Mouse (Mus musculus) heart, adult 2 months (tissue): Measurements from ENCODE around the gene Uqcc1. TPM values are rescaled to one million over a fixed set of nuclear protein-coding genes. Genes with fewer than 3 reads are reported as not detected.

Experiments
- DNase-seq, 2 experiments: peaks; one replicate each; pipeline ENCODE4 v3.0.0; 2021
- H3K27ac ChIP-seq: fragments of 200-600 bp; 2 replicates; pipeline ENCODE4 v1.8.1; 2022
- H3K27me3 ChIP-seq: fragments of 200-500 bp; 2 replicates; pipeline ENCODE4 v1.6.1; 2012; ENCODE audit warnings: mild to moderate bottlenecking, low read length, inconsistent platforms, mixed read lengths; ENCODE audit not compliant: control insufficient read depth, insufficient read depth
- H3K36me3 ChIP-seq: fragments of 200-500 bp; 2 replicates; pipeline ENCODE4 v1.6.1; 2012; ENCODE audit warnings: low read length, inconsistent platforms; ENCODE audit not compliant: control insufficient read depth, insufficient read depth
- H3K4me1 ChIP-seq: fragments of 200-500 bp; 2 replicates; pipeline ENCODE4 v1.6.1; 2011; ENCODE audit warnings: low read length; ENCODE audit not compliant: control insufficient read depth, insufficient read depth
- H3K4me3 ChIP-seq: fragments of 200-600 bp; 2 replicates; pipeline ENCODE4 v1.8.1; 2022
- H3K79me2 ChIP-seq: fragments of 200-500 bp; replicated peaks from 2 replicates; pipeline ENCODE4 v1.6.1; 2012; ENCODE audit warnings: mild to moderate bottlenecking, inconsistent platforms, low read length, moderate library complexity, mixed read lengths; ENCODE audit not compliant: control insufficient read depth, insufficient read depth
- H3K9ac ChIP-seq: fragments of 200-500 bp; 2 replicates; pipeline ENCODE4 v1.6.1; 2012; ENCODE audit warnings: low read depth, mild to moderate bottlenecking, control low read depth, inconsistent platforms, low read length, mixed read lengths
- CTCF ChIP-seq: fragments of 200-600 bp; IDR thresholded peaks from 2 replicates; pipeline ENCODE4 v1.8.1; 2022; ENCODE audit warnings: antibody characterized with exemption, mild to moderate bottlenecking, moderate library complexity
- EP300 ChIP-seq: fragments of 200-500 bp; IDR thresholded peaks from 2 replicates; pipeline ENCODE4 v1.6.1; 2011; ENCODE audit warnings: low read depth, low read length, control low read depth; ENCODE audit not compliant: insufficient read depth
- POLR2A ChIP-seq: fragments of 200-500 bp; IDR thresholded peaks from 2 replicates; pipeline ENCODE4 v1.6.1; 2011; ENCODE audit warnings: mild to moderate bottlenecking, low read depth, low read length, control low read depth; ENCODE audit not compliant: insufficient read depth
- WGBS: fragments of 180-500 bp; shearing (Covaris S2); methylation state at CpG from one replicate; pipeline ENCODE4 v1.1.7; 2018; 5-methylcytosine and 5-hydroxymethylcytosine counted together
- intact Hi-C: fragments of 180-260 bp; cut with DNase I; formaldehyde crosslinking; loops from one replicate; pipeline ENCODE4 v1.15.1; 2025
- polyA plus RNA-seq: library from polyadenylated mRNA; depleted of rRNA; stranded (reverse); fragments of >200 nt; gene quantifications from 2 replicates; pipeline ENCODE4 v1.2.3, GENCODE M21; 2012
- total RNA-seq, 2 experiments: library from RNA; stranded (reverse); gene quantifications; 2 replicates each; pipeline ENCODE4 v1.2.3; 2021

Uqcc1 gene
- total and polyA plus RNA-seq, 3 experiments, result 144 to 270 (median 268) TPM

- Histone ChIP-seq H3K4me3 (peak overlapping the region; percentile 76), H3K27me3 (no peaks in the 10 kb centered on the region), H3K9ac (peak overlapping the region; percentile 76), H3K36me3 (no peaks in the 10 kb centered on the region), H3K27ac (peak overlapping the region; percentile 96), H3K79me2 (0 out of 2 replicates have a peak, but pooled peaks cover 1% of the 10 kb centered on the region), H3K4me1 (no peaks in the 10 kb centered on the region)
- peak; percentile 97 for DNase-seq
- under 1% methylated on average over 37 of the region's 37 CpGs for WGBS
- TF ChIP-seq POLR2A, result peak; percentile 98
- peak; percentile 80 for TF ChIP-seq EP300
- no peak for TF ChIP-seq CTCF
- intact Hi-C loops, result loop anchor here (5.0 kb wide), 2 partner anchors 91 to 126 kb away; partner anchors contain the start of genes Edem2 and Trpc4ap
These were observed 111.3 kb downstream of the Uqcc1 start for GRCm38 (mm10) chr2:155818596-155819391.

- WGBS, result 75% methylated on average over 10 of the region's 10 CpGs
- TF ChIP-seq CTCF (no peak), EP300 (no peak), POLR2A (no peak)
- Histone ChIP-seq H3K4me3 (no peak overlapping the region), H3K27me3 (no peaks in the 10 kb centered on the region), H3K36me3 (no peaks in the 10 kb centered on the region), H3K9ac (no peak overlapping the region), H3K27ac (peak overlapping the region; percentile 24; the same call in 1 of the 2 replicates), H3K79me2 (no peaks in the 10 kb centered on the region), H3K4me1 (no peaks in the 10 kb centered on the region)
- intact Hi-C loops, result loop anchor here (5.0 kb wide), 2 partner anchors 90 to 125 kb away; partner anchors contain the start of genes Edem2 and Trpc4ap
- peak; percentile 66 to 69 for DNase-seq
These were observed 112.5 kb downstream of the Uqcc1 start for GRCm38 (mm10) chr2:155817301-155818245.

- no peak for DNase-seq
- WGBS, result 75% methylated on average over 1 of the region's 1 CpGs
These were observed 113.9 kb downstream of the Uqcc1 start for GRCm38 (mm10) chr2:155816179-155816578.

GRCm38 (mm10) chr2:155814829-155815228 is 115.3 kb downstream of the Uqcc1 start:
- intact Hi-C loops, result loop anchor here (5.0 kb wide), 2 partner anchors 88 to 123 kb away; partner anchors contain the start of genes Edem2 and Trpc4ap
- H3K4me3 ChIP-seq, result no peak overlapping the region
- H3K27ac ChIP-seq, result no peak overlapping the region
- no peaks in the 10 kb centered on the region for H3K79me2 ChIP-seq
- no peaks in the 10 kb centered on the region for H3K36me3 ChIP-seq
- H3K4me1 ChIP-seq, result no peaks in the 10 kb centered on the region
- 31% methylated on average over 5 of the region's 5 CpGs for WGBS
- DNase-seq, result no peak
- no peak overlapping the region for H3K9ac ChIP-seq
- H3K27me3 ChIP-seq, result no peaks in the 10 kb centered on the region
- no peak for TF ChIP-seq POLR2A
- no peak for TF ChIP-seq CTCF
- no peak for TF ChIP-seq EP300

More at GRCm38 (mm10) chr2:155816179-155816578, 113.9 kb downstream of the Uqcc1 start:
- Histone ChIP-seq H3K36me3 (no peaks in the 10 kb centered on the region), H3K4me3 (no peak overlapping the region), H3K4me1 (no peaks in the 10 kb centered on the region), H3K79me2 (no peaks in the 10 kb centered on the region), H3K27ac (no peak overlapping the region), H3K27me3 (no peaks in the 10 kb centered on the region), H3K9ac (no peak overlapping the region)
- intact Hi-C loops, result loop anchor here (5.0 kb wide), 2 partner anchors 89 to 124 kb away; partner anchors contain the start of genes Edem2 and Trpc4ap
- no peak for TF ChIP-seq EP300
- TF ChIP-seq CTCF, result no peak
- no peak for TF ChIP-seq POLR2A

- Histone ChIP-seq H3K27me3 (no peaks in the 10 kb centered on the region), H3K79me2 (no peaks in the 10 kb centered on the region), H3K4me1 (no peaks in the 10 kb centered on the region), H3K27ac (no peak overlapping the region), H3K4me3 (no peak overlapping the region), H3K9ac (no peak overlapping the region), H3K36me3 (no peaks in the 10 kb centered on the region)
- DNase-seq, result no peak
- intact Hi-C loops, result no loop called here
- TF ChIP-seq CTCF (no peak), EP300 (no peak), POLR2A (no peak)
- 70% methylated on average over 4 of the region's 4 CpGs for WGBS
These were observed 117.5 kb downstream of the Uqcc1 start for GRCm38 (mm10) chr2:155812637-155813036.
